8 mouse cellular contexts compared by ENCODE assay signal in the genomic region with DNA sequence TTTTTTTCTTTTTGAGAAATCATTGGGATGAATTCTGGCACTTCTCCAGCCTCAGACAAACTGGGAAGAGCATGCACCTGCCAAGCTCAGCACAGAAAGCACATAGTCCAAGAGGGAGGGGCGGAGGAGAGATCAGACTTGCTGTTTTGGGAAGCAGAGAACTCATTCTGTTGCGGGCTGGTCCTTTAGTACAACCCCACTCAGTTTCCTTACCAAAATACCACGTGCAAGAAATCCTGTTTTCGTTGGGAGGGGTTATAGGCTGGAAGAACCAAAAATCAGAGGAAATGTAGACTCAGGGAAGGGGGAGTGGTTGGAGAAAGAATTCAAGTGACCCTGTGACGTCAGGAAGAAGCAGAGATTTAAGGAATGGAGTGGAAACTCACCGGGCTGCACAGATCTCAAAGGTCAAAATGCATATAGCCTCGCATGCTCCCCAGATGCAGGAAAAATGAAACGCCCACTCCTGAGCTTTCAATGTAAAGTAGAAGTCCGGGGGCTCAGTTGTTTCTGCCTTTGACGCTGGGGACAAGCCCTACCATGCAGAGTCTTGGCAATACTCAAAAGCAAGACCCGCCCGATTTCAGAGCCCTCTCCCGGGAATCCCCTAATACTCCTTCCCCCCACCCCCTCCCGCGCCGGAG. TPM values are rescaled to one million over a fixed set of nuclear protein-coding genes. Genes with fewer than 3 reads are reported as not detected.
DNase-seq lines count a peak whose midpoint lies in the region; ATAC-seq and TF ChIP-seq lines count a peak whose summit lies in the region.

No protein-coding gene starts in this region.

- ATAC-seq in hindbrain, embryonic 14.5 days (ENCODE audit: low FRiP score) = peak; percentile 1
- ATAC-seq in limb, embryonic 15.5 days (ENCODE audit: insufficient number of reproducible peaks, low FRiP score, low TSS enrichment, low read depth) = peak; percentile 53; the same call in 1 of the 2 replicates
- ATAC-seq in stomach, embryonic 15.5 days (ENCODE audit: insufficient read depth, low FRiP score, low read depth) = 0 out of 2 replicates have a peak, but pooled peaks have one; percentile 1

- H3K4me2 ChIP-seq in hindbrain, embryonic 14.5 days (replicated peaks) = peak overlapping the region; percentile 74
- peak overlapping the region; percentile 80 for H3K4me2 ChIP-seq in limb, embryonic 15.5 days
- H3K4me2 ChIP-seq in stomach, embryonic 15.5 days = peak overlapping the region; percentile 94

- H3K27me3 ChIP-seq in spleen, adult 2 months (ENCODE audit: control insufficient read depth, insufficient read depth, low read length) = peaks cover 9% of the 10 kb centered on the region; the same call in 1 of the 2 replicates
- no peaks in the 10 kb centered on the region for H3K27me3 ChIP-seq in hindbrain, embryonic 14.5 days (ENCODE audit: control insufficient read depth, insufficient read depth, low read length)
- H3K27me3 ChIP-seq in limb, embryonic 15.5 days = no peaks in the 10 kb centered on the region
- no peaks in the 10 kb centered on the region for H3K27me3 ChIP-seq in stomach, embryonic 15.5 days (replicated peaks)

- TF ChIP-seq CTCF in spleen, adult 2 months (IDR thresholded peaks at IDR 0.05; ENCODE audit: extremely low read depth, insufficient read depth, insufficient read length, insufficient replicate concordance) = no peak

- TF ChIP-seq POLR2A in spleen, adult 2 months (IDR thresholded peaks at IDR 0.05; ENCODE audit: low read depth, low read length) = no peak

- WGBS in spleen, adult 2 months = 4% methylated on average over 16 of the region's 16 CpGs
- 1% methylated on average over 16 of the region's 16 CpGs for WGBS in hindbrain, embryonic 14.5 days
- under 1% methylated on average over 16 of the region's 16 CpGs for WGBS in limb, embryonic 15.5 days
- WGBS in stomach, embryonic 15.5 days = under 1% methylated on average over 16 of the region's 16 CpGs

- no peaks in the 10 kb centered on the region for H3K36me3 ChIP-seq in spleen, adult 2 months (ENCODE audit: control insufficient read depth, insufficient read depth, low read length)
- H3K36me3 ChIP-seq in hindbrain, embryonic 14.5 days (replicated peaks; ENCODE audit: control insufficient read depth, insufficient read depth) = no peaks in the 10 kb centered on the region
- no peaks in the 10 kb centered on the region for H3K36me3 ChIP-seq in limb, embryonic 15.5 days
- no peaks in the 10 kb centered on the region for H3K36me3 ChIP-seq in stomach, embryonic 15.5 days

- H3K9ac ChIP-seq in hindbrain, embryonic 14.5 days = peak overlapping the region; percentile 55
- no peak overlapping the region for H3K9ac ChIP-seq in limb, embryonic 15.5 days
- H3K9ac ChIP-seq in stomach, embryonic 15.5 days = no peak overlapping the region

- peak overlapping the region; percentile 46; the same call in 1 of the 2 replicates for H3K4me3 ChIP-seq in spleen, adult 2 months (ENCODE audit: extremely low read depth, insufficient read depth, insufficient read length)
- peak overlapping the region; percentile 97 for H3K4me3 ChIP-seq in hindbrain, embryonic 14.5 days (replicated peaks; ENCODE audit: low read length)
- H3K4me3 ChIP-seq in limb, embryonic 15.5 days = peak overlapping the region; percentile 92
- H3K4me3 ChIP-seq in stomach, embryonic 15.5 days (replicated peaks) = peak overlapping the region; percentile 77

- H3K4me1 ChIP-seq in spleen, adult 2 months (ENCODE audit: control insufficient read depth, insufficient read depth, insufficient read length) = peaks cover 8% of the 10 kb centered on the region
- peaks cover 12% of the 10 kb centered on the region for H3K4me1 ChIP-seq in hindbrain, embryonic 14.5 days (replicated peaks; ENCODE audit: control insufficient read depth, insufficient read depth, low read length)
- peaks cover 18% of the 10 kb centered on the region for H3K4me1 ChIP-seq in limb, embryonic 15.5 days
- peaks cover 7% of the 10 kb centered on the region; the same call in 1 of the 2 replicates for H3K4me1 ChIP-seq in stomach, embryonic 15.5 days

- DNase-seq in cerebellum, adult 18-20 months = peak; percentile 48 to 51
- no peak for DNase-seq in cerebellum, adult 8-10 months
- DNase-seq in spleen, adult 2 months (ENCODE audit: low read depth in 1 of 2, low spot score in 2 of 2) = no peak
- DNase-seq in spleen, adult 12 weeks (ENCODE audit: low spot score) = no peak
- DNase-seq in hindbrain, embryonic 14.5 days (ENCODE audit: low spot score) = peak; percentile 45
- no peak for DNase-seq in spleen, adult 18-20 months

- H3K27ac ChIP-seq in spleen, adult 2 months (ENCODE audit: insufficient read depth, low read length) = no peak overlapping the region
- H3K27ac ChIP-seq in hindbrain, embryonic 14.5 days = peak overlapping the region; percentile 1; the same call in 1 of the 2 replicates
- H3K27ac ChIP-seq in limb, embryonic 15.5 days = no peak overlapping the region; the same call in 1 of the 2 replicates
- peak overlapping the region; percentile 11; the same call in 1 of the 2 replicates for H3K27ac ChIP-seq in stomach, embryonic 15.5 days

- H3K9me3 ChIP-seq in hindbrain, embryonic 14.5 days (ENCODE audit: control insufficient read depth, low read length) = no peaks in the 10 kb centered on the region
- no peaks in the 10 kb centered on the region for H3K9me3 ChIP-seq in limb, embryonic 15.5 days
- no peaks in the 10 kb centered on the region for H3K9me3 ChIP-seq in stomach, embryonic 15.5 days

RNA-seq across cellular contexts. Expression of gene Ccdc148, which starts 0.4 kb away (rescaled TPM):
- 0.13 and 0.34 TPM in 2 replicates for polyA plus RNA-seq in spleen, adult 2 months (2012; rRNA removed)
- 2.8 and 3.4 TPM in 2 replicates for polyA plus RNA-seq in hindbrain, embryonic 14.5 days (2014; fragmentation: Nextera tagmentation; extraction: Ambion mirVana)
- polyA plus RNA-seq in limb, embryonic 15.5 days (2015; fragmentation: Nextera tagmentation; extraction: Ambion mirVana) = 0.56 and 0.84 TPM in 2 replicates
- polyA plus RNA-seq in stomach, embryonic 15.5 days (2015; fragmentation: Nextera tagmentation; extraction: Ambion mirVana) = 0.89 and 1.3 TPM in 2 replicates

RNA-seq across cellular contexts. Expression of gene Pkp4, which starts 0.6 kb away (rescaled TPM):
- 21.9 and 22.9 TPM in 2 replicates for polyA plus RNA-seq in spleen, adult 2 months (2012; rRNA removed)
- polyA plus RNA-seq in hindbrain, embryonic 14.5 days (2014; fragmentation: Nextera tagmentation; extraction: Ambion mirVana) = 29.1 and 29.4 TPM in 2 replicates
- polyA plus RNA-seq in limb, embryonic 15.5 days (2015; fragmentation: Nextera tagmentation; extraction: Ambion mirVana) = 18.8 and 23.4 TPM in 2 replicates
- 27.2 and 30.4 TPM in 2 replicates for polyA plus RNA-seq in stomach, embryonic 15.5 days (2015; fragmentation: Nextera tagmentation; extraction: Ambion mirVana)

Comparison
In these comparisons a context has a peak if more than half of its experiments do, and no peak if none do; other contexts are left out.
1. DNase-seq: peak in cerebellum, adult 18-20 months (2 of 2) and hindbrain, embryonic 14.5 days (single experiment); none in cerebellum, adult 8-10 months (single experiment), spleen, adult 2 months (0 of 2), spleen, adult 12 weeks (single experiment) and spleen, adult 18-20 months (0 of 2).
2. H3K27ac ChIP-seq: peak in hindbrain, embryonic 14.5 days (single experiment) and stomach, embryonic 15.5 days (single experiment); none in spleen, adult 2 months (single experiment) and limb, embryonic 15.5 days (single experiment).
3. H3K4me3 ChIP-seq: peak in every context shown above with its lines; median percentile 97 in hindbrain, embryonic 14.5 days; 92 in limb, embryonic 15.5 days; 77 in stomach, embryonic 15.5 days; 46 in spleen, adult 2 months.
4. ATAC-seq: peak in every context shown above with its lines; median percentile 53 in limb, embryonic 15.5 days; 1 in hindbrain, embryonic 14.5 days; 1 in stomach, embryonic 15.5 days.
5. Peak in every context shown above with its lines, with median percentiles within 50 percentile points of each other: H3K4me2 ChIP-seq.